Mouse (Mus musculus): ENCODE data around the gene Lima1. TPM values are rescaled to one million over a fixed set of nuclear protein-coding genes. Genes with fewer than 3 reads are reported as not detected.

Lima1 gene
- polyA plus RNA-seq, 1 experiment, result 104 TPM

- Histone ChIP-seq H3K4me1 (ENCODE audit: control insufficient read depth, insufficient read depth, low read length) (peaks cover 10% of the 10 kb centered on the region), H3K27ac (ENCODE audit: insufficient read depth, low read length) (no peak overlapping the region), H3K27me3 (ENCODE audit: control insufficient read depth, insufficient read depth, low read length, poor library complexity, severe bottlenecking) (no peaks in the 10 kb centered on the region), H3K4me3 (ENCODE audit: low read depth, low read length) (no peak overlapping the region), H3K9ac (ENCODE audit: low read depth, poor library complexity, severe bottlenecking) (no peak overlapping the region), H3K36me3 (ENCODE audit: control insufficient read depth, insufficient read depth, low read length, poor library complexity, severe bottlenecking) (peaks cover 12% of the 10 kb centered on the region), H3K9me3 (replicated peaks; ENCODE audit: control insufficient read depth, insufficient read depth, low read length, poor library complexity, severe bottlenecking) (no peaks in the 10 kb centered on the region)
- TF ChIP-seq POLR2A (IDR thresholded peaks at IDR 0.05; ENCODE audit: insufficient read depth, low read length), result no peak
- TF ChIP-seq EP300 (IDR thresholded peaks at IDR 0.05; ENCODE audit: insufficient read depth, low read depth, low read length), result no peak
- no peak for TF ChIP-seq CTCF (IDR thresholded peaks at IDR 0.05; ENCODE audit: low read depth, low read length)
These were observed 37.7 kb downstream of the Lima1 start for GRCm38 (mm10) chr15:99837561-99837960.

GRCm38 (mm10) chr15:99835191-99835590, 40.1 kb downstream of the Lima1 start:
- H3K4me3 ChIP-seq (ENCODE audit: low read depth, low read length), result no peak overlapping the region
- H3K36me3 ChIP-seq (ENCODE audit: control insufficient read depth, insufficient read depth, low read length, poor library complexity, severe bottlenecking), result 0 out of 2 replicates have a peak, but pooled peaks cover 6% of the 10 kb centered on the region
- H3K27ac ChIP-seq (ENCODE audit: insufficient read depth, low read length), result peak overlapping the region; percentile 3; the same call in 1 of the 2 replicates
- H3K4me1 ChIP-seq (ENCODE audit: control insufficient read depth, insufficient read depth, low read length), result peaks cover 10% of the 10 kb centered on the region
- no peaks in the 10 kb centered on the region for H3K9me3 ChIP-seq (replicated peaks; ENCODE audit: control insufficient read depth, insufficient read depth, low read length, poor library complexity, severe bottlenecking)
- no peaks in the 10 kb centered on the region for H3K27me3 ChIP-seq (ENCODE audit: control insufficient read depth, insufficient read depth, low read length, poor library complexity, severe bottlenecking)
- TF ChIP-seq EP300 (IDR thresholded peaks at IDR 0.05; ENCODE audit: insufficient read depth, low read depth, low read length) (peak; percentile 72; the same call in 1 of the 2 replicates), CTCF (IDR thresholded peaks at IDR 0.05; ENCODE audit: low read depth, low read length) (no peak)
- no peak overlapping the region for H3K9ac ChIP-seq (ENCODE audit: low read depth, poor library complexity, severe bottlenecking)

- H3K27me3 ChIP-seq (ENCODE audit: control insufficient read depth, insufficient read depth, low read length, poor library complexity, severe bottlenecking), result no peaks in the 10 kb centered on the region
These were observed 40.6 kb downstream of the Lima1 start for GRCm38 (mm10) chr15:99834681-99835080.

GRCm38 (mm10) chr15:99833648-99834454, 41.4 kb downstream of the Lima1 start:
- H3K27me3 ChIP-seq (ENCODE audit: control insufficient read depth, insufficient read depth, low read length, poor library complexity, severe bottlenecking), result no peaks in the 10 kb centered on the region
- H3K9me3 ChIP-seq (replicated peaks; ENCODE audit: control insufficient read depth, insufficient read depth, low read length, poor library complexity, severe bottlenecking), result no peaks in the 10 kb centered on the region
- TF ChIP-seq EP300 (IDR thresholded peaks at IDR 0.05; ENCODE audit: insufficient read depth, low read depth, low read length) (no peak), POLR2A (IDR thresholded peaks at IDR 0.05; ENCODE audit: insufficient read depth, low read length) (no peak), CTCF (IDR thresholded peaks at IDR 0.05; ENCODE audit: low read depth, low read length) (peak; percentile 30)
- H3K9ac ChIP-seq (ENCODE audit: low read depth, poor library complexity, severe bottlenecking), result no peak overlapping the region
- 0 out of 2 replicates have a peak, but pooled peaks cover 4% of the 10 kb centered on the region for H3K36me3 ChIP-seq (ENCODE audit: control insufficient read depth, insufficient read depth, low read length, poor library complexity, severe bottlenecking)
- peaks cover 10% of the 10 kb centered on the region for H3K4me1 ChIP-seq (ENCODE audit: control insufficient read depth, insufficient read depth, low read length)
- no peak overlapping the region for H3K4me3 ChIP-seq (ENCODE audit: low read depth, low read length)
- H3K27ac ChIP-seq (ENCODE audit: insufficient read depth, low read length), result no peak overlapping the region

More at GRCm38 (mm10) chr15:99834681-99835080, 40.6 kb downstream of the Lima1 start:
- Histone ChIP-seq H3K36me3 (ENCODE audit: control insufficient read depth, insufficient read depth, low read length, poor library complexity, severe bottlenecking) (0 out of 2 replicates have a peak, but pooled peaks cover 6% of the 10 kb centered on the region), H3K9ac (ENCODE audit: low read depth, poor library complexity, severe bottlenecking) (no peak overlapping the region), H3K27ac (ENCODE audit: insufficient read depth, low read length) (no peak overlapping the region), H3K4me3 (ENCODE audit: low read depth, low read length) (no peak overlapping the region), H3K9me3 (replicated peaks; ENCODE audit: control insufficient read depth, insufficient read depth, low read length, poor library complexity, severe bottlenecking) (no peaks in the 10 kb centered on the region), H3K4me1 (ENCODE audit: control insufficient read depth, insufficient read depth, low read length) (peaks cover 10% of the 10 kb centered on the region)
- TF ChIP-seq POLR2A (IDR thresholded peaks at IDR 0.05; ENCODE audit: insufficient read depth, low read length) (no peak), EP300 (IDR thresholded peaks at IDR 0.05; ENCODE audit: insufficient read depth, low read depth, low read length) (no peak), CTCF (IDR thresholded peaks at IDR 0.05; ENCODE audit: low read depth, low read length) (no peak)

- Histone ChIP-seq H3K9ac (ENCODE audit: low read depth, poor library complexity, severe bottlenecking) (no peak overlapping the region), H3K4me1 (ENCODE audit: control insufficient read depth, insufficient read depth, low read length) (peaks cover 8% of the 10 kb centered on the region), H3K36me3 (ENCODE audit: control insufficient read depth, insufficient read depth, low read length, poor library complexity, severe bottlenecking) (no peaks in the 10 kb centered on the region), H3K4me3 (ENCODE audit: low read depth, low read length) (no peak overlapping the region), H3K9me3 (replicated peaks; ENCODE audit: control insufficient read depth, insufficient read depth, low read length, poor library complexity, severe bottlenecking) (no peaks in the 10 kb centered on the region), H3K27me3 (ENCODE audit: control insufficient read depth, insufficient read depth, low read length, poor library complexity, severe bottlenecking) (no peaks in the 10 kb centered on the region), H3K27ac (ENCODE audit: insufficient read depth, low read length) (no peak overlapping the region)
- no peak for TF ChIP-seq CTCF (IDR thresholded peaks at IDR 0.05; ENCODE audit: low read depth, low read length)
- TF ChIP-seq POLR2A (IDR thresholded peaks at IDR 0.05; ENCODE audit: insufficient read depth, low read length), result no peak
- no peak for TF ChIP-seq EP300 (IDR thresholded peaks at IDR 0.05; ENCODE audit: insufficient read depth, low read depth, low read length)
These were observed 43.7 kb downstream of the Lima1 start for GRCm38 (mm10) chr15:99831535-99831934.

GRCm38 (mm10) chr15:99828061-99828460, 47.2 kb downstream of the Lima1 start:
- Histone ChIP-seq H3K27ac (ENCODE audit: insufficient read depth, low read length) (no peak overlapping the region), H3K27me3 (ENCODE audit: control insufficient read depth, insufficient read depth, low read length, poor library complexity, severe bottlenecking) (no peaks in the 10 kb centered on the region), H3K4me1 (ENCODE audit: control insufficient read depth, insufficient read depth, low read length) (no peaks in the 10 kb centered on the region), H3K9me3 (replicated peaks; ENCODE audit: control insufficient read depth, insufficient read depth, low read length, poor library complexity, severe bottlenecking) (no peaks in the 10 kb centered on the region), H3K4me3 (ENCODE audit: low read depth, low read length) (no peak overlapping the region), H3K36me3 (ENCODE audit: control insufficient read depth, insufficient read depth, low read length, poor library complexity, severe bottlenecking) (no peaks in the 10 kb centered on the region; the same call in 1 of the 2 replicates), H3K9ac (ENCODE audit: low read depth, poor library complexity, severe bottlenecking) (no peak overlapping the region)
- TF ChIP-seq CTCF (IDR thresholded peaks at IDR 0.05; ENCODE audit: low read depth, low read length) (no peak), EP300 (IDR thresholded peaks at IDR 0.05; ENCODE audit: insufficient read depth, low read depth, low read length) (no peak), POLR2A (IDR thresholded peaks at IDR 0.05; ENCODE audit: insufficient read depth, low read length) (no peak)
